In the genomic region with DNA sequence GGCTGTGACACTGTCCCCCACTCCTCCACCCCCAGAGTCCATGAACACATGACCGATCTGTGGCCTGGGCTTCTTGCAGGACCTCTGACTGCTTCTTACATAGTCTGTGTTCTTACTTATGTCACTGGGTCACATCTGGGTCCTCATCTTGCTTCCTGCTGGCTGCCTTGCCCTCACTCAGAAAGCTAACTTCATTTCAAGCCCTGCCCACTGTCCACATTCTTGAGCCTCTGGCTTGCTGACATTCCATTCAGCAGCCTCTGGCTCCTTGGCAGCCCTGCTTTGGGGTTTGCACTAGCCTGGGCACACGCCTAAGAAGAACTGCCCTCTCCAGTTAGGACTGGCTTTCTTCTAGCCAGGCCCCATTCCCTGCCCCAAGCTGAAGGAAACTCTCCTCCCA, we compare ENCODE assay signal across 12 mouse cellular contexts.
DNase-seq lines count a peak whose midpoint lies in the region; ATAC-seq and TF ChIP-seq lines count a peak whose summit lies in the region.
"Had no signal": no experiment of that assay in that cellular context is flagged by ENCODE, and none has a peak within 500 bp of the region (broad histone marks: within the 10 kb centered on the region; RNA-seq: fewer than 3 reads in every experiment).

No protein-coding gene starts in this region.

- no peak for TF ChIP-seq POLR2A in embryonic fibroblast, embryonic 13.5 days (IDR thresholded peaks at IDR 0.05; ENCODE audit: low read depth, low read length)

- H3K4me3 ChIP-seq in hindbrain, embryonic 10.5 days: no peak overlapping the region
- H3K4me3 ChIP-seq in hindbrain, postnatal 0 days (ENCODE audit: low read length): no peak overlapping the region
- H3K4me3 ChIP-seq in embryonic fibroblast, embryonic 13.5 days (ENCODE audit: insufficient read depth, low read length): no peak overlapping the region
- H3K4me3 ChIP-seq in forebrain, embryonic 11.5 days (ENCODE audit: low read depth, low read length): no peak overlapping the region
- H3K4me3 ChIP-seq in liver, postnatal 0 days (ENCODE audit: low read depth, low read length): no peak overlapping the region
- H3K4me3 ChIP-seq: hindbrain, embryonic 15.5 days; neural tube, embryonic 13.5 days had no signal

- no peaks in the 10 kb centered on the region for H3K36me3 ChIP-seq in hindbrain, embryonic 10.5 days
- H3K36me3 ChIP-seq in hindbrain, postnatal 0 days (ENCODE audit: insufficient read depth, low read length): no peaks in the 10 kb centered on the region
- H3K36me3 ChIP-seq in forebrain, embryonic 11.5 days (ENCODE audit: control insufficient read depth, insufficient read depth, low read length): no peaks in the 10 kb centered on the region
- H3K36me3 ChIP-seq in liver, postnatal 0 days (replicated peaks; ENCODE audit: insufficient read depth, low read length): no peaks in the 10 kb centered on the region
- H3K36me3 ChIP-seq: hindbrain, embryonic 15.5 days; neural tube, embryonic 13.5 days had no signal

- WGBS in hindbrain, embryonic 10.5 days: 66% methylated on average over 2 of the region's 2 CpGs
- 59% methylated on average over 2 of the region's 2 CpGs for WGBS in hindbrain, postnatal 0 days
- WGBS in forebrain, embryonic 11.5 days: 83% methylated on average over 2 of the region's 2 CpGs
- 71% methylated on average over 2 of the region's 2 CpGs for WGBS in liver, postnatal 0 days (ENCODE audit: insufficient replicate concordance)

- H3K27me3 ChIP-seq in hindbrain, embryonic 10.5 days (ENCODE audit: insufficient read depth, poor library complexity, severe bottlenecking): no peaks in the 10 kb centered on the region
- H3K27me3 ChIP-seq in hindbrain, postnatal 0 days (ENCODE audit: insufficient read depth, low read length): no peaks in the 10 kb centered on the region
- no peaks in the 10 kb centered on the region for H3K27me3 ChIP-seq in forebrain, embryonic 11.5 days (ENCODE audit: control insufficient read depth, insufficient read depth, low read length)
- H3K27me3 ChIP-seq in liver, postnatal 0 days (ENCODE audit: insufficient read depth, low read length): no peaks in the 10 kb centered on the region
- H3K27me3 ChIP-seq: hindbrain, embryonic 15.5 days; neural tube, embryonic 13.5 days had no signal

- peak; percentile 8 for DNase-seq in hindbrain, embryonic 10.5 days (ENCODE audit: low spot score)
- no peak for DNase-seq in hindbrain, postnatal 0 days (ENCODE audit: low spot score)
- DNase-seq in heart, postnatal 14 days: peak; percentile 15 to 27
- DNase-seq in lung, postnatal 4 days: peak; percentile 59 to 76
- DNase-seq in forebrain, embryonic 11.5 days (ENCODE audit: low spot score): no peak
- no peak for DNase-seq in liver, postnatal 0 days
- DNase-seq: cerebellum, adult 8-10 months; right cerebral cortex, postnatal 4 days had no signal

- intact Hi-C loops in heart, postnatal 14 days (cut with DNase I): no loop called here

- no peak for TF ChIP-seq CTCF in hindbrain, postnatal 0 days (IDR thresholded peaks at IDR 0.05; ENCODE audit: low read depth)
- TF ChIP-seq CTCF in embryonic fibroblast, embryonic 13.5 days (IDR thresholded peaks at IDR 0.05; ENCODE audit: borderline replicate concordance, insufficient read depth, low read length): no peak
- no peak for TF ChIP-seq CTCF in liver, postnatal 0 days (IDR thresholded peaks at IDR 0.05; ENCODE audit: low read depth)

- no peak for ATAC-seq in hindbrain, postnatal 0 days
- ATAC-seq in forebrain, embryonic 11.5 days (replicated peaks; ENCODE audit: low FRiP score): no peak
- no peak for ATAC-seq in liver, postnatal 0 days

- no peak for TF ChIP-seq EP300 in liver, postnatal 0 days (IDR thresholded peaks at IDR 0.05; ENCODE audit: low read depth)

- no peak overlapping the region for H3K27ac ChIP-seq in hindbrain, embryonic 10.5 days
- no peak overlapping the region; the same call in 1 of the 2 replicates for H3K27ac ChIP-seq in hindbrain, postnatal 0 days
- H3K27ac ChIP-seq in embryonic fibroblast, embryonic 13.5 days (ENCODE audit: insufficient read depth, low read length): peak overlapping the region; percentile 85
- no peak overlapping the region for H3K27ac ChIP-seq in forebrain, embryonic 11.5 days (ENCODE audit: low read depth, low read length)
- H3K27ac ChIP-seq in liver, postnatal 0 days (ENCODE audit: low read depth): no peak overlapping the region
- H3K27ac ChIP-seq: hindbrain, embryonic 15.5 days; neural tube, embryonic 13.5 days had no signal

- H3K9me3 ChIP-seq in hindbrain, embryonic 10.5 days: peaks cover 8% of the 10 kb centered on the region; the same call in 1 of the 2 replicates
- no peaks in the 10 kb centered on the region for H3K9me3 ChIP-seq in hindbrain, postnatal 0 days (ENCODE audit: low read length)
- no peaks in the 10 kb centered on the region; the same call in 1 of the 2 replicates for H3K9me3 ChIP-seq in forebrain, embryonic 11.5 days (ENCODE audit: control insufficient read depth, low read length)
- no peaks in the 10 kb centered on the region for H3K9me3 ChIP-seq in liver, postnatal 0 days (ENCODE audit: low read length)
- H3K9me3 ChIP-seq: hindbrain, embryonic 15.5 days; neural tube, embryonic 13.5 days had no signal

- no peak overlapping the region for H3K4me2 ChIP-seq in hindbrain, postnatal 0 days (ENCODE audit: low read depth, low read length)
- H3K4me2 ChIP-seq in forebrain, embryonic 11.5 days (ENCODE audit: low read depth, low read length, severe bottlenecking): no peak overlapping the region
- no peak overlapping the region for H3K4me2 ChIP-seq in liver, postnatal 0 days (ENCODE audit: low read depth, low read length)
- H3K4me2 ChIP-seq: hindbrain, embryonic 15.5 days; midbrain, embryonic 11.5 days; neural tube, embryonic 13.5 days had no signal

- H3K9ac ChIP-seq in hindbrain, postnatal 0 days (replicated peaks; ENCODE audit: low read length): no peak overlapping the region
- H3K9ac ChIP-seq in forebrain, embryonic 11.5 days (ENCODE audit: low read length): no peak overlapping the region
- H3K9ac ChIP-seq in liver, postnatal 0 days (replicated peaks): no peak overlapping the region
- H3K9ac ChIP-seq: hindbrain, embryonic 15.5 days; neural tube, embryonic 13.5 days had no signal

- H3K4me1 ChIP-seq in hindbrain, embryonic 10.5 days (replicated peaks): peaks cover 11% of the 10 kb centered on the region
- H3K4me1 ChIP-seq in hindbrain, postnatal 0 days (ENCODE audit: insufficient read depth, low read length): peaks cover 7% of the 10 kb centered on the region; the same call in 1 of the 2 replicates
- peaks cover 27% of the 10 kb centered on the region for H3K4me1 ChIP-seq in embryonic fibroblast, embryonic 13.5 days (ENCODE audit: control insufficient read depth, insufficient read depth, low read length)
- no peaks in the 10 kb centered on the region for H3K4me1 ChIP-seq in forebrain, embryonic 11.5 days (replicated peaks; ENCODE audit: control insufficient read depth, insufficient read depth, low read length)
- H3K4me1 ChIP-seq in liver, postnatal 0 days (ENCODE audit: insufficient read depth): no peaks in the 10 kb centered on the region

Comparison
In these comparisons a context has a peak if more than half of its experiments do, and no peak if none do; other contexts are left out.
1. DNase-seq: peak in hindbrain, embryonic 10.5 days (single experiment), heart, postnatal 14 days (2 of 2) and lung, postnatal 4 days (2 of 2); none in hindbrain, postnatal 0 days (single experiment), forebrain, embryonic 11.5 days (single experiment) and liver, postnatal 0 days (single experiment).